Mouse (Mus musculus) c-Kit-positive CD71-positive TER-119-negative erythroid progenitor cells, embryonic 14.5 days (primary cell): ENCODE measurements around the gene Cd151.

ENCODE experiments used
- DNase-seq: peaks from one replicate; pipeline ENCODE4 v3.0.0-alpha.2; 2013; ENCODE audit warnings: low read depth

Cd151 gene

GRCm38 (mm10) chr7:141458661-141459060 is 8.5 kb upstream of the Cd151 start:
- DNase-seq: no peak

DNA sequence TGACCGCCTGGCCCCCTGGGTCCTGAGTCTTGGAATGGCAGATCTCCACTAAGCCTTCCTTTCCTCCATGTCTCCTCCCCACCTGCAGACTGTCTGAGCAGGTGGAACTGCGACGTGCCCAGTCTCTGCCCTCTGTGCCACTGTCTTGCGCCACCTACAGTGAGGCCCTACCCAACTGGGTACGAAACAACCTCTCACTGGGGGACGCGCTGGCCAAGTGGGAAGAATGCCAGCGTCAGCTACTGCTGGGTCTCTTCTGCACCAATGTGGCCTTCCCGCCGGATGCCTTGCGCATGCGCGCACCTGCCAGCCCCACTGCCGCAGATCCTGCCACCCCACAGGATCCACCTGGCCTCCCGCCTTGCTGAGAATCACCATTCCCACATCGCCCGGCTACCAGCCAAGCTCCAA is 7.9 kb upstream of the Cd151 start:
- no peak for DNase-seq

- no peak for DNase-seq
Observed at GRCm38 (mm10) chr7:141460001-141460390, 7.2 kb upstream of the Cd151 start.

- no peak for DNase-seq
Observed at GRCm38 (mm10) chr7:141460391-141461113, 6.6 kb upstream of the Cd151 start, which contains the start of gene Cracr2b. Cracr2b (plus strand) TSS chr7:141461094.

DNA sequence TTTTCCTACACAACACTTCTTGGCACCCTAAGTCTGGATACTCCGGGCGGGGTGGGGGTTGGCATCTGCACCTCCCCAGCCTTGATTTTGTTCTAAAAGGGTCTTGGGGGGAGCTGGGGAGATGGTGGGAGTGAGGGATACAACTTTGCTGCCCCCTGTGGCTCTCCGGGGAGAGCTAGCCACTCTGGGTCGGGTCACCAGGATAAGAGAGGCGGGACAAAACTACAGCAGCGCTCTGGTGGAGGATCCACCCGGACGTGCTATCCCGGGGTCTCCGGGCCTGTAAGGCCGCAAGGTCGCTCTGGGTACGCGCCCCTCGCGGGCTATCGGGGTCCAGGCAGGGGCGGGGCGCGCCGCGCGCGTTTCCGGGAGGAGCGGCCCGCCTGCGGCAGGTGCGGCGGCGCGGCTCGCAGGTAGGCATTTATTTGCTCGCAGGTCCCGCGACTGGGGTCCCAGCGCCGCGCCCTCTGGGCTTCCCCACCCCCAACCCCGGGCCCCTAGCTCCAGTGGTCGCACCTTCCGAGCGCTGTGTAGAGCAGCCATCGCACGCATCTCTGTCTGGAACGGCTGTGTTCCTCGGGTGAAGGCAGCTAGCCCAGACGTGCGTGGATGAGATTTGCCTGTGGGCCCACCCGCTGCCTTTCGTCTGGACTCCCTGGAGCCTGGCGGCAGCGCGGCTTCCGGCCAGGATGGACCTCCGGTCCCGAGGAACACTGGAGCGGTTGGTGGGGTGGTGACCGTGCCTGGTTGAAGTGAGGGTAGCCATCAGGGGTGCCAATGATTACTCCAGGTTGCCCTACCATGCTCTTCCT is 5.5 kb upstream of the Cd151 start:
- DNase-seq: no peak

GRCm38 (mm10) chr7:141462333-141462821 is 4.8 kb upstream of the Cd151 start:
- DNase-seq: no peak

GRCm38 (mm10) chr7:141463824-141464602 is 3.2 kb upstream of the Cd151 start:
- DNase-seq: no peak

- DNase-seq: no peak
Observed at GRCm38 (mm10) chr7:141464603-141465201, 2.5 kb upstream of the Cd151 start.

- DNase-seq: no peak
Observed at GRCm38 (mm10) chr7:141465388-141466044, 1.7 kb upstream of the Cd151 start.

DNA sequence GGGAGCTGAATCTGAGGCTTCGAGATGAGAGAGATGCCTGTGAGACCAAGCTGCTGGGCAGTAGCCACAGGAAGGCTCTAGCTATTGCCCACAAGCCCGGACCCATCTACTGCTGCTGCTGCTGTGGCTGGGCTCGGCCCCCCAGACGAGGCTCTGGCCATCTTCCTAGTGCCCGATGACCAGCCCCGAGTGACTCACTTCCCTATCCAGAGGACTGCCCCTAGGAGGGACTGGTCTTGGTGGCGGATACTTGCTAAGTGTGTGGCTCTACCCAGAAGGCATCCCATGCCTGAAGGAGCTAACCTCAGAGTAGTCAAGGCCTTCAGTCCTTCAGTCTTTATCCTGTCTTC is 1.2 kb upstream of the Cd151 start:
- DNase-seq: no peak

DNA sequence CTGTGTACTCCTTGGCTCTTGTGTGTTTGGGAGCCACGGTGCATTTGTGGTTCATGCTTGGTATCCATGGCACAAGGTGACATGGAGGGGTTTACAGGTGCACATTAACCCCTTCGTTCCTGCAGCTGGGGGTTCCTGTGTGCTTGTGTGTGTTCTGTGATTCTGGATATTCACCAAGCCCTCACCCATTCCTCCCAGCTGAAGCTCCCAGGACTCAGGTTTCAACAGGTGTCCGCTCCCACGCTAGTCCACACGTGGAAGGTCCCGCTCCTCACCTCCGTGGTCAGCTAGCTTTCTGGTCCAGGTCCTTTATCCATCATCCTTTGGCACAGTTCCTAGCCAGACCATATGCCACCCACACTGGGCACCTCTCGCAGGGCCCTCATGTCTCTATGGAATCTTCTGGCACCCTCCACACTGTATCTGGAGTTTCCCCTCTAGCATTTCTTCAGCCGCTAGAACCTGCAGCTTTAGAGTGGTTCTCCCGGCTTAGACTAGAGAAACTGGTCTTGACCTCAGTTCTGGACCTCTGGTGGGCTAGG is 514 bp upstream of the Cd151 start:
- DNase-seq: no peak

DNA sequence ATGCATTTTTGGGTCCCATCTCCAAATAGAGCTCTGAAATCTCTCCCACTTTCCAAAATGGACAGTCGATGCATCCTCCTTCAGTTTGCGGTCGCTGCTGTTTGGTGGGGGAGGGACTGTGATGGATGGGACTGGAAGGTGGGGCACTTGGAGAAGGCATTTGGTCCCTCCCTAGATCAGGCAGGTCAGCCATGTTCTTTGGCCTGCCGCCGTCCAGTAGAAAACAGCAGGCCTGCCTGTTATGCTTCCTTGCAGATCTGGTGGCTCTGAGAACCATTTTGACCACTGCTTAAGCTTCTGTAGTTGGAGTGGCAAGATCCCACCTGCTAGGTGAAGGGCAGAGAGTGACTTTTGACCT is 951 bp downstream of the Cd151 start:
- no peak for DNase-seq

DNA sequence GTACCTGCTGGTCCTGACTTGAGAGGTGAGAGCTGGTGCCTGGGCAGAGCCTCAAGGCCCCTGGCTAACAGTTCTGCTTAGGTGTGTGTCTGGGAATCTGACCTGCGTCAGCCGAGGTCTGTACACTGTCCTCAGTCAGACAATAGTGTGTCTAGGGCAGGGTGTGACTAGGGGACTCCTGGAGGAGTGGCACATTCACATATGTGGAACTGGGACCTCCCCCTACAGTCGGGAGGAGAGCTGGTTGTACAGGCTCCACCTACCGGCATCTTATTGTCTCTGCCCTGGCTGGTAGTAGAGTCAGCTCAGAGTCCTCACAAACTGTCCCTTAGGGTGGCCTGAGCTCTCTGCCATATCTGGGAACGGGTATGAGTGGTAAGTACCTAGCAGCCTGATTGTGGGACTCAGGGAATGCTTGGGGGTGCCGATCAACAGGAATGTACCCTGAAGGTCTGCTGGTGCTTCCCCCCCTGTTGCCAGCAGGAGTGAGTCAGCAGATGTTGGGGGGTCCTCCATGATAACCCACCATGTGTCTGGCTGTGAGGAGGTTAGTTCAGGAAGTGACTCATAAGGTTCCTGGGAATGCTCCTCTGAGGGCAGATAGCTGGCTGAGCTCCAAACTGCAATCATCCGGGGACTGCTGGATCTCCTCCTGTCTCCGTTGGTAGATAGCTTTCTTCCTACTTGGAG is 1.5 kb downstream of the Cd151 start:
- DNase-seq: peak; percentile 77

- no peak for DNase-seq
Observed at GRCm38 (mm10) chr7:141469352-141469751, 2.2 kb downstream of the Cd151 start.

GRCm38 (mm10) chr7:141469901-141470636 is 2.9 kb downstream of the Cd151 start:
- DNase-seq: no peak

DNA sequence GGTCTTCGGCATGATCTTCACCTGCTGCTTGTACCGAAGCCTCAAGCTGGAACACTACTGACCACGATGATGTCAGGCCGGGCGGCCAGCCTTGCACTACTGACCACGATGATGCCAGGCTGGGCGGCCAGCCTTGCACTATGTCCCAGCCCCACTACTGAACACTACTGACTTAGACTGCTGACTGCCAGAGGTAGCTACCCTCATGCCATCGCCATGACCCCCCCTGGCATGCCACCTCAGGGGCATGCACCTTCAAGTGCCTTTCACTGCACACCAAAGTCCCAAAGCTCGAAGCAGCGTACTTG is 3.4 kb downstream of the Cd151 start:
- DNase-seq: no peak

DNA sequence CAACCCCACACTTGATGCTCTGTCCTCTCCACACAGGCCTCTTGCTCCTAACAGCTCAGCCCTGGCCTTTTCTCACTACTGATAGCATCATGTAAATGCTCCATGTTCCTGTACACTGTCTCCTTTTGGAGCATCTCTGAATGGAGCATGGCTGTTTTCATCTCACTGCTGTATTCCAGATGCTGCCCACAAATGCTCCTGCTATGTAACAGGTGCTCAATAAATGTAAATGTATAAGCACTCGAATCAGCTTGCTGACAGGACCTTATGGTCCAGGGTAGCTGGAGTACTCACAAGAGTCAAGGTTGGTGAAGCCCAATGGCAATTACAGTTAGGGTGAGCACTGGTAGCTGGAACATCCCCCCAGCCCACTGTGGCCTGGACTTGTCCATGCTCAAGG is 4.0 kb downstream of the Cd151 start:
- no peak for DNase-seq

DNA sequence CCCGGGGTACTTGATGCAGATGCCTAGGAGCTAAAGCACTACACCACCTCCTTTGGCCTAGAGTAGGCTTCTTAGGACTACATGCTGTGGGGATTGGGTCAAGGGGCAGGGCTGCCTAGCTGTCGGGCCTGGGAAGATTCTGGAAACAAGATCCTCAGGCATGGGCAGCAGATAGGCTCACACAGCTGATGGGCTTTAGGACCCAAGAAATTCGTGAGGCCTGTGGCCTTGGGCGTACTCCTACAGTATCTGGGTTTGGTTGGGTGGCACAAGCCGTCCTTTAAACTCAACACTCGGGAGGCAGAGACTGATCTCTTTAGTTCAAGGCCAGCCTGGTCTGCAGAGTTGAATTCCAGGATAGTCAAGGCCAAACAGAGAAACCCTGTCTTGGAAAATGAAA is 5.0 kb downstream of the Cd151 start:
- DNase-seq: no peak

GRCm38 (mm10) chr7:141472763-141473162 is 5.6 kb downstream of the Cd151 start:
- no peak for DNase-seq

GRCm38 (mm10) chr7:141474160-141474559 is 7.0 kb downstream of the Cd151 start:
- no peak for DNase-seq
